Mouse (Mus musculus) thymus, adult 2 months (tissue): ENCODE data around the gene Mras. TPM values are rescaled to one million over a fixed set of nuclear protein-coding genes. Genes with fewer than 3 reads are reported as not detected.

Source experiments
- DNase-seq: peaks from one replicate; pipeline ENCODE4 v3.0.0; 2021
- H3K27ac ChIP-seq: fragments of 200-500 bp; 2 replicates; pipeline ENCODE4 v1.5.1; 2012; ENCODE audit warnings: low read length, control low read depth; ENCODE audit not compliant: control insufficient read depth, insufficient read depth
- H3K27me3 ChIP-seq: fragments of 200-500 bp; 2 replicates; pipeline ENCODE4 v1.6.1; 2012; ENCODE audit warnings: mild to moderate bottlenecking, low read length, moderate library complexity, mixed read lengths; ENCODE audit not compliant: control insufficient read depth, insufficient read depth
- H3K36me3 ChIP-seq: fragments of 200-500 bp; 2 replicates; pipeline ENCODE4 v1.6.1; 2012; ENCODE audit warnings: mild to moderate bottlenecking, low read length, moderate library complexity; ENCODE audit not compliant: control insufficient read depth, insufficient read depth
- H3K4me1 ChIP-seq: fragments of 200-500 bp; replicated peaks from 2 replicates; pipeline ENCODE4 v1.6.1; 2012; ENCODE audit warnings: low read length; ENCODE audit not compliant: control insufficient read depth, insufficient read depth
- H3K4me3 ChIP-seq: fragments of 200-500 bp; 2 replicates; pipeline ENCODE4 v1.5.1; 2012; ENCODE audit warnings: mild to moderate bottlenecking, low read length, control low read depth, moderate library complexity; ENCODE audit not compliant: control insufficient read depth, insufficient read depth
- CTCF ChIP-seq: fragments of 200-500 bp; IDR thresholded peaks from 2 replicates; pipeline ENCODE4 v1.5.1; 2012; ENCODE audit warnings: mild to moderate bottlenecking, control low read depth, low read length, moderate library complexity, borderline replicate concordance; ENCODE audit not compliant: control insufficient read depth, poor library complexity, insufficient read depth; ENCODE audit errors: extremely low read depth
- POLR2A ChIP-seq: fragments of 200-500 bp; IDR thresholded peaks from 2 replicates; pipeline ENCODE4 v1.6.1; 2012; ENCODE audit warnings: mild to moderate bottlenecking, low read length, control low read depth, moderate library complexity; ENCODE audit not compliant: control insufficient read depth, poor library complexity, insufficient read depth; ENCODE audit errors: extremely low read depth
- WGBS: fragments of 180-500 bp; shearing (Covaris S2); methylation state at CpG from one replicate; pipeline ENCODE4 v1.1.7; 2018; 5-methylcytosine and 5-hydroxymethylcytosine counted together
- polyA plus RNA-seq: library from polyadenylated mRNA; depleted of rRNA; stranded (reverse); fragments of >200 nt; gene quantifications from 2 replicates; pipeline ENCODE4 v1.2.3, GENCODE M21; 2012

Gene Mras
- polyA plus RNA-seq, 1 experiment = 14.9 TPM

GRCm38 (mm10) chr9:99428601-99429331 lies 8.4 kb downstream of the Mras start:
- no peak for DNase-seq
- 90% methylated on average over 11 of the region's 11 CpGs for WGBS
- H3K27me3 ChIP-seq = no peaks in the 10 kb centered on the region

DNA sequence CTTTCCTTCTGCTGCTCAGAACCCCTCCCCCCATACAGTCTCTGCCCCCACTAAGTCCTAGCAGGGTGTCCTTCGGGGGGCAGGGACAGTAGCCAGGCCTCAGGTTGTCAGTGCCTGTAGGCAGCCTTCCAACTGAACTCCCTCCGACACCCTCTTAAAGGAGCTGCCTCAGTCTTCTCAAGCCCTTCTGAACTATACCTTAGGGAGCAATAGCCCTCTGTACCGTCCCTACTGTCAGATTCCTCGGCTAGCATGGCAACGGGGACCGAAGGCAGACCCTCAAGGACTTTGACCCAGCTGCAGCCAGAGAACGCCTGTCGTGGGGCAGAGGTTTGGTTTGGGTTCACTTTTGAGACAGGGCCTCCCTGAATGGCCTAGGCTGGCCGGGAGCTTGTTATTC lies 11.9 kb downstream of the Mras start:
- WGBS = 95% methylated on average over 9 of the region's 9 CpGs

More at GRCm38 (mm10) chr9:99428601-99429331, 8.4 kb downstream of the Mras start:
- no peak overlapping the region for H3K4me3 ChIP-seq
- H3K27ac ChIP-seq = no peak overlapping the region
- no peaks in the 10 kb centered on the region for H3K4me1 ChIP-seq
- TF ChIP-seq CTCF (no peak), POLR2A (no peak)
- no peaks in the 10 kb centered on the region for H3K36me3 ChIP-seq

GRCm38 (mm10) chr9:99424574-99424863 lies 12.7 kb downstream of the Mras start:
- Histone ChIP-seq H3K27me3 (no peaks in the 10 kb centered on the region), H3K27ac (no peak overlapping the region), H3K4me3 (no peak overlapping the region), H3K36me3 (no peaks in the 10 kb centered on the region), H3K4me1 (no peaks in the 10 kb centered on the region; the same call in none of the 2 replicates)
- WGBS = 93% methylated on average over 4 of the region's 4 CpGs
- TF ChIP-seq POLR2A (no peak), CTCF (no peak)
- DNase-seq = no peak

More for the DNA sequence above, 11.9 kb downstream of the Mras start:
- H3K27ac ChIP-seq = no peak overlapping the region
- TF ChIP-seq POLR2A (no peak), CTCF (no peak)
- no peak for DNase-seq
- H3K4me3 ChIP-seq = no peak overlapping the region
- no peaks in the 10 kb centered on the region; the same call in none of the 2 replicates for H3K4me1 ChIP-seq
- H3K36me3 ChIP-seq = no peaks in the 10 kb centered on the region
- H3K27me3 ChIP-seq = no peaks in the 10 kb centered on the region

- DNase-seq = no peak
- Histone ChIP-seq H3K27ac (no peak overlapping the region), H3K27me3 (no peaks in the 10 kb centered on the region), H3K36me3 (no peaks in the 10 kb centered on the region), H3K4me1 (no peaks in the 10 kb centered on the region; the same call in none of the 2 replicates), H3K4me3 (no peak overlapping the region)
- TF ChIP-seq POLR2A (no peak), CTCF (no peak)
- WGBS = 75% methylated on average over 9 of the region's 9 CpGs
These were observed 13.2 kb downstream of the Mras start for GRCm38 (mm10) chr9:99423692-99424573.

GRCm38 (mm10) chr9:99421914-99422313 lies 15.3 kb downstream of the Mras start:
- no peak for DNase-seq
- Histone ChIP-seq H3K36me3 (no peaks in the 10 kb centered on the region), H3K4me1 (peaks cover 2% of the 10 kb centered on the region), H3K27ac (no peak overlapping the region), H3K4me3 (no peak overlapping the region), H3K27me3 (no peaks in the 10 kb centered on the region)
- WGBS = 31% methylated on average over 3 of the region's 3 CpGs
- TF ChIP-seq CTCF (no peak), POLR2A (no peak)

DNA sequence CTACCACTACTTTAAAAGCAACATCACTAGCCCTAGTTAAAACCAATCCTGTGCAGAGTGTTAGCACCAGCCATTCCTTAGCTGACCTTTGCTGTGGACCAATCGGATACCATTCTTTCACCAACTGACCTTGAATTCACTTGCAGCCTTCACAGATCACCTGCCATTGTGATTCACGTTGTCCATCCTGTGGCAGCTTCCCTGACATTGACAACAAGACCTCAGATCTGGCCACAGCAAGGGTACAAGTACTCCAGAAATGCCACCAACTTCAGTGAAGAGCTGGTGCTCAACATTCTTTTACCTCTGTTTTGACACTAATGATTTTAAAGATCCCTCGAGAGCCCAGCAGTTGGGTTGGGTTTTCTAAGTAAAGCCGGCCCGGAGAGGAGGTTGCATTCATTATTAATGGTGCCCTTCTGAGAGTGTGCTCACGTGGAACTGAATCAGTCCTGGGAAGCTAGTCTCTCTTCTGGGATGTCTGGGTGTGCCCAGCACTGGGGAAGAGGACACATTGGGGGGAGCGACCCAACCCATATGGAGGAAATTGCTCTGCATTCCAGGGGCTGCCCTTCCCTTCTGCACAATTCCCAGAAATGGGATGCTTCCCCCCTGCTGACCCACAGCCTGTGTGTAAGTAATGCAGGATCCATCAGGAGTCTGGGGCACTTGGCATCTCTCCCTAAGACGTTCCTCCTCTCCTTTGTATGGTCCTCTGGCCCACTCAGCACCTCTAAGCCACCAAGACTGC lies 17.1 kb downstream of the Mras start:
- H3K4me3 ChIP-seq = no peak overlapping the region
- H3K4me1 ChIP-seq = peaks cover 7% of the 10 kb centered on the region
- no peaks in the 10 kb centered on the region for H3K27me3 ChIP-seq
- no peaks in the 10 kb centered on the region for H3K36me3 ChIP-seq
- no peak for TF ChIP-seq POLR2A
- no peak for TF ChIP-seq CTCF
- no peak for DNase-seq
- WGBS = 90% methylated on average over 8 of the region's 8 CpGs
- no peak overlapping the region for H3K27ac ChIP-seq
